Mouse (Mus musculus) R1 (cell line): ENCODE measurements at regions not wholly inside any gene's neighbourhood (a gene's known extent, or its start where the extent isn't known, plus 50 kb on each side); places are given as distances from the start of the nearest gene placed in this dataset.

Experiments
- DNase-seq: peaks from one replicate; pipeline ENCODE4 v3.0.0-alpha.2; 2018; ENCODE audit warnings: low read depth, low spot score

DNA sequence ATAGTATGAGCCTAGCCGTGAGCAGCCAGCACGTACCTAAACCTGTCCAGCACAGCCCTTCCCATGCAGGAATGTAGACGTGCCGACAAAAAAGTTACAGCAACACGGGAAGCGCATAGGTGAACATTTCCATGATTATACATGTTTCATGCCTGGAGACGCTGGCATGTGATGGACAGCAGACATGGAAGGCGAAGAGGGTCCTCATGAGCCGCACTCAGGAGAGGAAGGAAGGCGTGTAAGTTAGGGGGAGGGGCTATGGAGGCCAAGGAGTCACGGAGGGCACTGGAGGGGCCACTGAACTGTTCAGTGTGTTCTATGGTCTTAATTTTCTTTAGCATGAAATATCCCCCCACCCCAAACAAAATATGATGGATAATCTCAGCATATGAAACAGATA is 257.2 kb downstream of the Cog6 start:
- DNase-seq = no peak

DNA sequence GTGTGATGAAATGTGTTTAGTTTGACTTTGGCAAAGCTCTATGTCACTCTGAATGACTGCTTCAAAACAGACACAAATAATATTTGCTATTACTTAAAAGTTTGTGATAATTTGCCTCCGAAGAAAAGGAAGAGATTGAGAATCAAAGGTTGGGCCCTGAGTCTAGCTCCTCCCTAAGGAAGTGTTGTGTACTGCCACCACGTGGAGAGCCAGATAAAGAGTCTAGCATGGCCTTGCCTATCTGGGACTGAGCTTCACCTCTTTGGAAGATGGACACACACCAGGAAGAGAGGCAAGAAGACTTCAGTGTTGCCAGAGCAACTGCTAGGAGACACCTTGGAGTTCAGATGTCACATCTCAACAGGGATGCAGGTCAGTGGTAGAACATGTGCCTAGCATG is 258.5 kb downstream of the Cog6 start:
- peak; percentile 63 for DNase-seq

DNA sequence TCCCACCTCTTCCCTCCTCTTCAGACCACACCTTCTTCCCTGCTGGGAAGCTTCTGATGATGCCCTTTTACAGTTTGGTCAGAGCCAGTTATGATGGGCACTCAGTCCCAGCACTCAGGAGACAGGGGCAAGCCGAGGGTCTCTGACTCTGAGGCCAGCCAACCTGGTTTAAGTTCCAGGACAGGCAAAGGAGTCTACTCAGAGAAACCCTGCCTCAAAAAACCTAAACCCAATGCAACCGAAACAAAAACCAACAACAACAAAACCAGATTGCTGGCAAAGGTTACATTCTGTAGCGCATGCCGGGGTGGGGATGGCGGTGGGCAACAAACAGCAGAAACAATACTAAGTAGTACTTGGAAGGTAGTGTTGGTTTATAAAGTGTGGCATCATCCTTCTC is 260.2 kb downstream of the Cog6 start:
- DNase-seq = no peak

DNA sequence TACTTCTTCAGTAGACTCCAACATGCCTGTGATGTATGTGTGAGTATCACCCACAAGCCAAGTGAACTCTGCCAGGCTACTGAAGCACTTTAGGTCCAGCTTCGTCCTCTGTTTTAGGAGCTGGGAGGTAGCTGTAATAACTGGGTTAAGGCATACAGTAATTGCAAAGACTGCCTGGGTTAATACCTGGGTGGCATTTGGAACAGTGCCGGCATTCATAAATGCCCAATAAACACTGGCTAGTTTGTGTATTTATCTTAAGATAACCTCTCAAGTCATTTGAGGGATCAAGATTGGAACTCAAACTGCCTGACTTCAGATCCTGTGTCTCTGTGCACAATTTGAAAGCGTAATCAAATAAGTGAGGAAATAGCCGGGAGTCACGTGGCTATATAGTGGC is 261.0 kb downstream of the Cog6 start:
- DNase-seq = no peak

DNA sequence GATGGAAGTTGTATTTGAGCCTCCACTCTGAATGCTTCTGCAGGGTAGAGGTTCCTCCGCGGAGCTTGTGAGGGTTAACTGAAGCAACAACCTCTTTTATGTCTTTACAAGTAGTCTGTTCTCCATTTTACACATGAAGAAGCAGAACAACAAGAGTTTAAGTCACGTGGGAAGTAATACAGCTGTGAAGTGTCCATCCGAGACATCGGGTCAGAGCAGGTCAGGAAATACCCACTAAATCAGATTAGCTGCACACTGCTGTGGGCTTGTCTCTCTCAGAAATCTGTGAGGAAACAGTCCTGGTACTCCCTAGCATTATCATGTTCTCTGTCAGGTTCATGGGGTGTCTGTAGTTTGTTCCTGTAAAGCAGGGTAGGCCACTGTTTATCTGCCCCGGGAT is 262.1 kb downstream of the Cog6 start:
- DNase-seq = no peak

DNA sequence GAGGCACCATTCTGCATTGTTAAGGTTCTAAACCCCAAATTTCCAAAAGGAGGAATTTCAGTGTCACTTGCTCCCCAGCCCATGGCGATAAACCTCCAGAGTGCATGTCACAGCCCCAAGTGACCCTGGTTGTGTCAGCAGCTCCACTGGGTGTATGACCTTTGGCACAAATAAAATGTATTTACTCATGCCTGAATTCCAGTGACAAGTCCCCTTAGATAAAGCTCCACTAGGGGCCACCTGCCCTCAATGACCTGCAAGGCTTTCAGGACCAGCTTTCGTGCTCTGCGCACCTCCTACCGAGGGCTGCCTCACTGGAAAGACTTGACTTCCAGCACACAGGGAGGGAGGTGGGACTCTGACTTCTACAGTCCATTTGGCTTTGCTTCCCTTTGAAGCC is 262.6 kb downstream of the Cog6 start:
- no peak for DNase-seq

DNA sequence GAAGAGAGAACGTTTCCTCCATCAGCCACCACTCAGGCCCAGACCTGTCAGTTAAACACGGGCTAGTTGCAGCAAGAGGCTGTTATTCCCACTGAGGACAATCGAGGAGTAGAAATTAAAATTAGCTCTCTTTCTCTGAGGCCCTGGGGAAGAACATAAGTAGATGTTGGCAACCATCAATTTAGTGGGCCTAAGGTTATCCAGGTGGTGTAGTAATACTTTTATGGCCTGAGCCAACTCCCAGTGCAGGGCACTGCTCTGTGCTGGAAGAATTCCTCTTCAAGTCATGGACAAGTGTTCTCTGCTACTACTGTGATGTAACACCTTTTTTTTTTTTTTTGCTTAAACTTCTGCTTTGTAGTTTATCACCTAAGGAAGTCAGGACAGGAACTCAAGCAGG is 270.1 kb downstream of the Cog6 start:
- DNase-seq = no peak

DNA sequence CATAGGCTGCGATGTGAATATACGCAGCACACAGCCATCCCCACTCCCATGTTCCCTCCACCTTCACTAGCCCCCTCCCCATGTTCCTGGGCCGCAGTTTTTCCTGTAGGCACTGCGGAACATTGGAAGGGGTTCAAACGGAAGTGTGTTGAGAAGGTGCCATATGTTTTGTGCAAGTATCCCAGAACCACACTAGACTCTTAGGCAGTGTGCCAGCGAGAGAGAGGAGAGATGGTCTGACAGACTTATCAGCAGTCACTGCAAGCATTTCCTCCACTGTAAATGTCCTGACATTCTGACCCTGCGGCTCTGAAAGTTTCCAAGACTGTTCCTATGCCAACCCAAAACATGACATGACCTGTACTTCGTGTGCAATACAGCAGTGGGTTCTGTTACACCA is 272.7 kb downstream of the Cog6 start:
- DNase-seq = no peak

DNA sequence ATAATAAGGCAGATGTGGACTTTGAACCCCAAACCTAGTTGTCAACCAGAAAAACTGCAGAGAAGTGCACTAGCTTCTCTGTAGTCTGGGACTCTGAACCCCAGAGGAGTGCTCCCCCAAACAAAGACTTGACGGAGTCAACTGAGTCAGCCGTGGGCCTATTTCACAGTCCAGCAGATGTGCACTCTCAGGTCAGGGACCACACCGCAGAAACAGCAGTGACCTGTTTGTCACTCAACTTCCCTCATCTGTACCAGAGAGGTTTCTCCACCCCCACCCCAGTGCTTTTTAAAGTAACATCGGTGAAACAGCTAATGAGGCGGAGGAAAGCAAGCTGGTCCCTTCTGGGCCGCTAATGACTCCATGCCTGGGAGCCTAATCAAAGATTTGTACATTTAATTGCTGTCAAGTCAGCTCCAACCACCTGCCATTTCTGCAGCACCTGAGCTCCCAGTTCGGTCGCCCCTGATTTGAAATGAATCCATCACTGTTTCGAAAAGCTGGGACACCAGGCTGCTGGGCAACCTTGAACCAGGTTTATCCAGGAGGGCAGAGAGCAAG is 276.5 kb downstream of the Cog6 start:
- no peak for DNase-seq

DNA sequence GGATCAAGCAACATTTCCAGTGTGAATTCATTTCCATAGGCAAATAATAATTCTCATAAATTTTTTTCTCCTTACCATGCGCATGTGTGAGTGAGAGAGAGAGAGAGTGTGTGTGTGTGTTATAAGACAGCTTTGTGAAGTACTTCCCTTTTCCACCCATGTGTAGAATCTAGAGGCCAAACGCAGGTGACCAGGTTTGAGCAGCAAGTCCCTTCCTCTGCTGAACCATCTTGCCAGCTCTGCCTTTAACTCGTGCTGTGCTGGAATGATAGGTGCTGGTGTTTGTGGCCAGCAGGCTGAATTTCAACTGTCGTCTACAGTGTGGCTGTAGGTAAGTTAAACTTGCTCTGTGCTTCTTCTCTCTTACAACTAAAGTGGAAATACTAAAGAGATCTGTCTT is 277.5 kb downstream of the Cog6 start:
- DNase-seq = no peak

DNA sequence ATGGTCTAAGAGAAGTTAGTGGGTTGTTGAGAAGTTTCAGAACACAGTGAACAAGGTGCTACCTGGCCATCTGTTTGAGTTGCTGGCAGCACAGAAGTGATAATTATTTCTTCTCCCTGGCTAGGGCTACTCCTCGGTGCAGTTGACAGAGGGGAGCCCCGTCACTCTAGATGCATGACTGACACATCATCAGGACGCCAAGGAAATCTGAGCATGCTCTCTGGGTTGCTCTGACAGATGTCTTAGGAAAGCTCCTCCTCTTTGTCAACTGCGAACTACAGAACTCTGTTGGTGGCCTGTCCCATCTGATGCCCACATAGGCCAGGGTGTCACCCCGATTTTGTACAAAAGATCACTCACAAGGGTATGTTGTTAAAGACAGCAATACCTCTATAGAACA is 278.7 kb downstream of the Cog6 start:
- DNase-seq = no peak

DNA sequence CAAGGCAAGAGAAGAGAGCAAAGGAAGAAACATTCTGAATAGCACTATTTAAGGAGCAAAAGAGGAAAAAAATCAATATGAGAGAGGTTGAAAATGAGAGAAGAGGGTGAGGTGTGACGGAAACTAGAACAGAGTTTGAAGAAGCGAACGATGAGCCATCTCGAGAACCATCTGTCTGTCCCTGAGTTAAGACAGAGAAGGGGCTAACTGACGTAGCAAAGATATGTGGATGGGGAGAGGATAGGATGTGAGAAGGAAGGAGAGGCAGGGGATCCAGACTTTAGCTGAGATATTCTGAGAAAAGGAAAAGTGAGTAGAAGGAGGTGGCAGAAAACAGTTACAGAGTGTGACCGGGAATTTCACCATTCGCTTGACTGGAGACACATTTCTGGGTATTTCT is 281.1 kb downstream of the Cog6 start:
- no peak for DNase-seq

DNA sequence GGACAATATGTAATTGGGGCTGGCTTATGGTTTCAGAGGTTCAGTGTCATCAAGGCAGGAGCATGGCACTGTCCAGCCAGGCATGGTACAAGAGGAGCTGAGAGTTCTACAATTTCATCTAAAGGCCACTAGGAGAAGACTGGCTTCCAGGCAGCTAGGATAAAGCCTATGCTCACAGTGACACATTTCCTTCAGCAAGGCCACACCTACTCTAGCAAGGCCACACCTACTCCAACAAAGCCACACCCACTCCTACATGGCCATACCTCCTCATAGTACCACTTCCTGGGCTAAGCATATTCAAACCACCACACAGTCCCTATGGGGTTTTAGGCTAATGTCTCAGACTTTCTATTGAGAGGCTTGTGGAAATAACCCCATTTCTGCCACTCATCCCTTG is 285.1 kb downstream of the Cog6 start:
- DNase-seq = peak; percentile 44

DNA sequence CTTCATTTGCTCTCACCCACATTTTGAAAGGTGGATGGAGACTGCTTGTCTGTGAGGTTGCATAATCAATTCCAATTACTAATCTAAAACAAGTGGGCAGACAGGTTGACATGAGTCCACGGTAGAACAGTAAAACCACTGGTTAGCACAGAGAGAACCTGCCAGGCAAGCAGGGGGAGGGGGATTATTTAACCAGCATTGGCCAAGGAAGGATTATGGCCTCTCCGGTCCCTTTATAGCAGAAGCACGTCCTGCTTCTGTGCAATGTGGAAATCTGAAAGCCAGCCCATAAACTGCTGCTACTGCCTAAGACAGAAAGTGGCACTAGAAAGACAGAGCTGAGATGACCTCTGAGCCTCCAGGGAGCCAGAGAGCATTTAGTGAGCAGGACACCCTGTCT is 285.5 kb downstream of the Cog6 start:
- DNase-seq = no peak

DNA sequence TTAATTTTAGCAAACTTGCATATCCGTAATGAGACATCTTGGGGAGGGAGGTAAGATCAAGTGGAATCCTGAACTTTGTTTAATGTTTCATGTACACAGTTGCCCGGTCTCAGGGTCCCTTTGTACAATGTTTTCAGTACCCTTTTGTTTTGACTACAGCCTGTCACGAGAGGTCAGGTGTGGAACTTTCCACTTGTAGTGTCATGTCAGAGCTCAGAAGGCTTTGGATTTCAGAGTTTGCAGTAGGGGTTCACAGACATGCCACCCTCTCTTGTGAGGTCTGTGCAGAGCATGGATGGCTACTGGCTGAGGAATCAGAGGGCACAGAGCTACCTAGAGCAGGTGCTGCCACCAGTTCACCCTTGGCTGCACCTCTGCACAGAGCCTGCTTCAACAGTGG is 287.3 kb downstream of the Cog6 start:
- no peak for DNase-seq

DNA sequence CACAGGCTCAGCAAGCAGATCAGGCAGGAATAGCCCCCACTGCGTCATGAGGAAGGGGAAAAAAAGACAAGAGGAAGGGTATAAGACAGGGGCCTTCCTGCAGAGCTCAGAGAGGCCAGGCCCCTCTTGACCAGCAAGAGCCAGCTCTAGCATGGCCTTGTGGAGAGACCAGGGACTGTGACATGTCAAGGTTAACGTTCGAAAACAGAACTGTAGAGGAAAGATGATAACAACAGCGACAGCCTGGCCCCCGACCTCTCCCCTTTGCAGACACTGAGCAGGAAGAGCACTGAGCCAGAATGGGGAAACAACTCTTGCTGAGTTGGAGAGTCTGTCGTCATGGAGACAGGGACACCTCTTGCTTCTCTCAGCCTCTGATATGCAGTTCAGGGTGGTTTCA is 288.2 kb downstream of the Cog6 start:
- peak; percentile 30 for DNase-seq

DNA sequence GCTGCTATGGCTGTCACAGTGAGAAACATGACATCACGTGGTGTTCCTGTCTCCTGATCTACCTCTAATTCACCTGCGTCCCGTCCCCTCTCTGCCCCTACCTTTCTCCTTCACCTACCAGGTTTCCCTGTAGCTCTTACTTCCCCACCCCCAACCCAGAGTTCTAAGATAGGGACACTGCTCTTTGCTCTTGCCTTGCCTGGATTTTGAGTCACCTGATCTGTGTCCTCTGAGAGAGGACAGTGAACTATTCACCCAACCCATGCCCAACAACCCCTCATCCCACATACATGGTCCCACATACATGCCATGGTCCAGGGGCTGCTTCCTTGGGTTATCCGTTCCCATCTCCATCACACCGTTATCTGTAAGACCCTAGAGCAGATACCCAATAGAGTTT is 288.6 kb downstream of the Cog6 start:
- no peak for DNase-seq

DNA sequence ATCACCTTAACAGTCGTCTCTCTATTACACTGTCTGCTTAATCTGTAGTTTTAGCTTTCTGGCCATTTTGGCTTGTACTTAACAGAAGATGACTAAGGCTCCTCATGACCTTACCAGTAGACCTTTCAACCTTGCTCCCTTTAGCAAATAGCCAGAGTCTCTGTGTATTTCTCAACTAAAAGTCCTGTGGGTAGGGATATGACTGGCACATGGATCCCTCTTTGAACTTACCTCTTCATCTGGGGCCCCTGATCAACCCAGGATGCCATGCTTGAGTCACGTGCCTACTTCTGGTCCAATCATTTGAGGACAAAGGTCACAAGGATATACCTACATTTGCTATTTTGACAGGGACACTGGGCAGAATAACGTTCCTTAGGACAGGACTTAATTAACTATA is 292.7 kb downstream of the Cog6 start:
- DNase-seq = no peak

DNA sequence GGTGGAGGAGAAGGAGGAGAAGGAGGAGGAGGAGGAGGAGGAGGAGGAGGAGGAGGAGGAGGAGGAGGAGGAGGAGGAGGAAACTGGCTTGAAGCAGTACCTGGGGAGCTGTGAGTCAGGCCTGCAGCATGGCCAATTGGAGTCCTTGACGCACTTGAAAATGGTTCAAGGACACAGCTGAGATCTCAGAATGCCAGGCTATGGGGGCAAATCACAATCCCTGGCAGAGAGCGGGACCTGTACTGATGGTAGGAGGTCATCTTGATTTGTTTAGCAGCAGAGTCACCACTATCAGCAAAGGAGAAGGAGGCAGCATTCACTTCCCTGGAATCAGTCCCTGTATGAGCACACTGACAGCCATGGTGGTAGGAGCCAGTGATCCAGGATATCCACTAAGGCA is 294.1 kb downstream of the Cog6 start:
- no peak for DNase-seq

DNA sequence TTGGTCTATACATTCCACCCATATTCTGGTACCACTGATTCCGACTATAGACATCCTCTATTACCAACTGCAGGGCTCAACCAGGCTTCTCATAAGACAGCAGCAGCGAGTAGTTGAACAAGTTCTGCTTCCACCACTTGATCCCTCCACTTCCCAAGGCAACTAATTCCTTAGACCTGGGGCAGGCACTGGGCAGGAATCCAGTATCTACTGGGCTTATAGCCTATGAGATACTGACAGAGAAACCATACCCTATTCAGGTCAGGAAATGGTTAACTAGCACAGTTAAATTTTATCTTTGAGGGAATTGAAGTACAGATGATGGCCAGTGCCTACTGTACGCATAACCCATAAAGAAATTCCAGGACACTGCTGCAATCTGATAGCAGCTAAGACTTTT is 297.9 kb downstream of the Cog6 start:
- no peak for DNase-seq

DNA sequence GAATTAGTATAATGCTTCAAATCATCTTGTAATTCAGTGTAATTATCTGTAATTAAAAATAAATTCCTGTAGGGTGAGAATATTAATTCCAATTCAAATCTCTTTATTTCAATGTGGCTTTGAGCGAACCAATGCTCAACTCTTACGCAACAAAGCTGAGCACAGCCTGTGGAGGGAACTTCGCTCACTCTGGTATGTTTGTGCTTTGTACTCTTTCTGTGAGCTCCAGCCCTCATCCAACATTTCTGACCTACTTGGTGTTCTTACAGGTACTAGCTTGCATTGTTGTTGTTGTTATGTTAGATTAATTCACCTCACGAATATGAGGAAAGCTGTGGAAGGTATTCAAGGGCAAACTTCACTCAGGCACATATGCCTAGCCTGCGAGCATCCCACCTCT is 299.7 kb downstream of the Cog6 start:
- no peak for DNase-seq

DNA sequence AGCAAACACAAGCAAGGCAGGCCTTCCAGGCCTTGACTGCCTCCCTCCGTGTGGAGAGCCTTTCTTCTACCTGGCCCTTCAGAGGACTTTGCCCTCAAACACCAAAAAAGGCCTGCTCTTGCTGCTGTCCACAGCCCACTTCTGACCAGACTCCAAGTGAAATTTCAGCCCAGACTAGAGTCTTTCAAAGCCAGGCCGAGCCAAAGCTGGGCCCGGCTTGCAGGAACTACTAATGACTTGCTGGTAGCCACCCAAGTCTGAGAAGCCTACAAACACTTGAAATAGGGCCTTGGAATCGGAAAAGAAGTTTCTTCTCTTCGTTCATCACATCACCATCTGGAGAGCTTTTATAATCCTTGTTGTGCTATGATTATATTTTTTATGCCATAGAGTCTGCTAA is 304.9 kb downstream of the Cog6 start:
- no peak for DNase-seq

DNA sequence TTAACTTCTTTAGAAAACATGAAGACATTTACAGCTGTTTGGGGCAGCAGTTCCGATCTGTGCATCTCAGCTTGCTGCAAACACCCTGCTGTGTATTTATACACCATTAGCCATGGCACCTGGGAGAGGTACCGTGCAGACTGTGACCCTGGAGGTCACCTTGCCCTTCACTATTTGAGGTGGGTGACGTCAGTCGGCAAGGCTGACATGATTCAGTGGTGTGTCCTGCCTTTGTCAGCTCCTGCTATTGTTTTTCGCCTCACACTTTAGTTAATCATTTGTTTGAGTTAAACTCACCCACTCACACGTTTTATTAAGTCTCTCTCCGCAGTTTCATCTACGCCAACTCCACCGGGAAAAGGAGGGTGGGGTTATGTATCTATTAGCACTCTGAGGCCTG is 305.9 kb downstream of the Cog6 start:
- DNase-seq = peak; percentile 44

DNA sequence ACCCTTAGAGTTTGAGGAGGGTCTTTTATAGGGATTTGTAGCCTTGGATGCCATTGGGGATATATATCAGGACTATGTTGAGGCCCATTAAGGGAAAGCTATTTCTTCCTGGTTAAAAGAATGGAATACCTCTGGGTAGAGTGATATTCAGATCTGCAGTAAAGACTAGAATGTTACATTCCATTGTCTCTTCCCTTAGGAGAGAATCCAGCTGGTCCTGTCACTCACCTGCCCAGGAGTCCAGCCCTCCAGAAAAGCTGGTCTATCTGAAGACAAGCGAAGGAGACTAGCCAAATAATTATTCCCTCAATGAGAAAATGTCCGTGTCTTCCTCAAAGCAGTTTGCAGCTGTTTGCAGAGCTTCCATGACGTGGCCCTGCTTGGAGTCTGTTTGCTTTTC is 308.3 kb downstream of the Cog6 start:
- no peak for DNase-seq

DNA sequence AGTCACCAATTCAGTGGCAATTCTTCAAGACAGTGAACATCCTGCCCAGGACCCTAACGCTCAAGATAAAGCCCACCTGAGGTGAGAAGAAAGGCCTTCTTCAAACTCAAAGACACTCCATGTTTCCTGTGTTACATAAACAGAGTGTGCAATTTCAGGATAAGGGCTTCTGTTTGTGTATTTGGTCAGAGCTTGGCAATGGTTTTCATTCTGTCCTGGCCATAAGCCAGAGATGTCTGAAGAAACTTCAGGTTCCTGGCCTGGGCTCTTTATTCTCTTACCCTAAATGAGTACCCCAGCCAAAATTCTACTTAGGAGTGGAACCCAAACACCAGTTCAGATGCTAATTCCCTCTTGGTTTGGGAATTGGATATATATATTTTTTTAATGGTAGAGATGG is 308.7 kb downstream of the Cog6 start:
- no peak for DNase-seq
